Mouse (Mus musculus) olfactory bulb, adult 2 months (tissue): ENCODE measurements around the gene Slc25a25.

ENCODE experiments used
- CTCF ChIP-seq: fragments of 200-500 bp; IDR thresholded peaks from 2 replicates; pipeline ENCODE4 v1.5.1; 2012; ENCODE audit warnings: low read depth, mild to moderate bottlenecking, low read length, moderate library complexity; ENCODE audit not compliant: insufficient read depth
- POLR2A ChIP-seq: fragments of 200-500 bp; IDR thresholded peaks from 2 replicates; pipeline ENCODE4 v1.6.1; 2012; ENCODE audit warnings: mild to moderate bottlenecking, low read depth, low read length, moderate library complexity; ENCODE audit not compliant: insufficient read depth

GRCm38 (mm10) chr2:32419359-32419758, 31.9 kb downstream of the Slc25a25 start:
- TF ChIP-seq CTCF, result no peak
- TF ChIP-seq POLR2A, result no peak
